Mouse (Mus musculus) kidney, adult 9 months (tissue): Measurements from ENCODE around the gene Kiz.
A peak's percentile ranks its signal among the peaks of the same experiment; 100 is the strongest.

Source experiments
- DNase-seq: peaks from one replicate; pipeline ENCODE4 v3.0.0; 2022

Gene Kiz

GRCm38 (mm10) chr2:146855599-146856039, at the start of gene Kiz:
Gene Kiz (plus strand): TSS chr2:146855864.
- peak; percentile 93 for DNase-seq

- no peak for DNase-seq
Observed at GRCm38 (mm10) chr2:146809706-146810256, 45.9 kb upstream of the Kiz start.

GRCm38 (mm10) chr2:146810695-146811094, 45.0 kb upstream of the Kiz start:
- DNase-seq, result no peak

GRCm38 (mm10) chr2:146814978-146815377, 40.7 kb upstream of the Kiz start:
- no peak for DNase-seq

- DNase-seq, result no peak
Observed at GRCm38 (mm10) chr2:146819065-146819464, 36.6 kb upstream of the Kiz start.

- no peak for DNase-seq
Observed at GRCm38 (mm10) chr2:146823483-146823951, 32.1 kb upstream of the Kiz start.

- no peak for DNase-seq
Observed at GRCm38 (mm10) chr2:146824043-146824442, 31.6 kb upstream of the Kiz start.

- no peak for DNase-seq
Observed at GRCm38 (mm10) chr2:146828006-146828405, 27.7 kb upstream of the Kiz start.

- DNase-seq, result no peak
Observed at GRCm38 (mm10) chr2:146833222-146834063, 22.2 kb upstream of the Kiz start.

GRCm38 (mm10) chr2:146834064-146834313, 21.7 kb upstream of the Kiz start:
- DNase-seq, result no peak

GRCm38 (mm10) chr2:146834314-146835201, 21.1 kb upstream of the Kiz start:
- peak; percentile 55 for DNase-seq

GRCm38 (mm10) chr2:146835241-146835990, 20.2 kb upstream of the Kiz start:
- DNase-seq, result no peak

GRCm38 (mm10) chr2:146836246-146836645, 19.4 kb upstream of the Kiz start:
- no peak for DNase-seq

- no peak for DNase-seq
Observed at GRCm38 (mm10) chr2:146836871-146837550, 18.7 kb upstream of the Kiz start.

GRCm38 (mm10) chr2:146837653-146838052, 18.0 kb upstream of the Kiz start:
- no peak for DNase-seq

GRCm38 (mm10) chr2:146838596-146839302, 16.9 kb upstream of the Kiz start:
- DNase-seq, result no peak

- no peak for DNase-seq
Observed at GRCm38 (mm10) chr2:146839303-146840030, 16.2 kb upstream of the Kiz start.

- no peak for DNase-seq
Observed at GRCm38 (mm10) chr2:146847863-146848262, 7.8 kb upstream of the Kiz start.

- DNase-seq, result no peak
Observed at GRCm38 (mm10) chr2:146856120-146856519, 456 bp downstream of the Kiz start.

- no peak for DNase-seq
Observed at GRCm38 (mm10) chr2:146856853-146857252, 1.2 kb downstream of the Kiz start.

- peak; percentile 61 for DNase-seq
Observed at GRCm38 (mm10) chr2:146865781-146866180, 10.1 kb downstream of the Kiz start.
